Mouse (Mus musculus): ENCODE measurements around the gene Marco. TPM values are rescaled to one million over a fixed set of nuclear protein-coding genes. Genes with fewer than 3 reads are reported as not detected.

Gene Marco
- not detected in 2 replicates for polyA plus RNA-seq (2015; fragmentation: Nextera tagmentation; extraction: Ambion mirVana)

- Histone ChIP-seq H3K4me3 (replicated peaks) (no peak within 1 kb of the TSS), H3K4me1 (no peaks in the 10 kb centered on the region), H3K9ac (no peak within 1 kb of the TSS), H3K36me3 (no peaks in the 10 kb centered on the region), H3K27ac (replicated peaks) (no peak within 1 kb of the TSS), H3K27me3 (no peaks in the 10 kb centered on the region), H3K9me3 (replicated peaks) (no peaks in the 10 kb centered on the region), H3K4me2 (replicated peaks) (no peak within 1 kb of the TSS)
- 41% methylated on average over 1 of the region's 1 CpGs for WGBS
- no peak for ATAC-seq (ENCODE audit: insufficient number of reproducible peaks, low FRiP score, low TSS enrichment, low read depth)
Measured at GRCm38 (mm10) chr1:120504924-120505323, at the start of gene Marco. Marco (minus strand) TSS chr1:120505024.

GRCm38 (mm10) chr1:120539506-120540029 is 34.7 kb upstream of the Marco start:
- H3K27ac ChIP-seq (replicated peaks), result no peak overlapping the region
- no peak for ATAC-seq (ENCODE audit: insufficient number of reproducible peaks, low FRiP score, low TSS enrichment, low read depth)
- no peaks in the 10 kb centered on the region; the same call in 1 of the 2 replicates for H3K27me3 ChIP-seq
- no peaks in the 10 kb centered on the region for H3K36me3 ChIP-seq
- no peak overlapping the region for H3K4me2 ChIP-seq (replicated peaks)
- H3K9me3 ChIP-seq (replicated peaks), result no peaks in the 10 kb centered on the region
- H3K4me1 ChIP-seq, result no peaks in the 10 kb centered on the region
- 57% methylated on average over 7 of the region's 7 CpGs for WGBS
- H3K4me3 ChIP-seq (replicated peaks), result no peak overlapping the region
- no peak overlapping the region for H3K9ac ChIP-seq

DNA sequence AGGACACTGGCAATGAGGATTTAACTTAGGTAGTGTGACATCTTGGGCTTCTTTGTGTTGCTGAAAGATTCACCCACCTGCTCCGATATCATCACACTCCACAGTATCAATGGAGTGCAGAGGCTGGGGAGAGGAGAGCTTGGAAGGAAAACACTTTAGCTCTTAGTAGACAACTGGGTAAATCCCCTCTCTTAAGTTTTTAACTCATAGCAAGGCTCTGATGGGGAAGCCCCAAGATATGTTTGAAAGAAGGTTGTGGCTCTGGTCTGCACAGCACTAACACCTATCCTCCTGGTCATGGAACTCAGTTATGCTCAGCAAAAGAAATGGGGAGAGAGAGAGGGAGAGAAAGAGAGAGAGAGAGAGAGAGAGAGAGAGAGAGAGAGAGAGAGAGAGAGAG is 32.2 kb upstream of the Marco start:
- WGBS, result 94% methylated on average over 1 of the region's 1 CpGs
- Histone ChIP-seq H3K4me2 (replicated peaks) (no peak overlapping the region), H3K4me1 (no peaks in the 10 kb centered on the region), H3K4me3 (replicated peaks) (no peak overlapping the region), H3K27me3 (no peaks in the 10 kb centered on the region; the same call in 1 of the 2 replicates), H3K9ac (no peak overlapping the region), H3K9me3 (replicated peaks) (no peaks in the 10 kb centered on the region), H3K27ac (replicated peaks) (no peak overlapping the region), H3K36me3 (no peaks in the 10 kb centered on the region)
- no peak for ATAC-seq (ENCODE audit: insufficient number of reproducible peaks, low FRiP score, low TSS enrichment, low read depth)

DNA sequence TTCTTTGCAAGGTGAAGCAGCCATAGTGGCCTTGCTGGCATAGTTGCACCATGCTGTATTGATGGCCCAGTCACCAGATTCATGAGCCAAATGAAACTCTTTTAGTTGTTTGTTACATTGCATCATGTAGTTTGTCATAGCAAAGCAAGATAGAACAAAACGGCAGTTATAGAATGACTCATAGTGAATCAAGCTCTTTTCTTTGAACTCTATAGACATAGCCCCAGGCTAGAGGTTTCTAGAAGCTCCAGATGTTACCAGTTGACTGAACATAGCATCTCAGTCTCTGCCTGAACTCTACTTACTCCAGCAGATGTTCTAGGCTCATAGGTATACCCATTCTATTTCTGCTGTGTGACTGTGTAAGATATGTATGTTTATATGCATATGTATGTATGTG is 31.1 kb upstream of the Marco start:
- H3K9ac ChIP-seq, result no peak overlapping the region
- WGBS, result 69% methylated on average over 1 of the region's 1 CpGs
- no peak overlapping the region for H3K4me3 ChIP-seq (replicated peaks)
- no peak for ATAC-seq (ENCODE audit: insufficient number of reproducible peaks, low FRiP score, low TSS enrichment, low read depth)
- H3K27ac ChIP-seq (replicated peaks), result no peak overlapping the region
- no peaks in the 10 kb centered on the region for H3K9me3 ChIP-seq (replicated peaks)
- no peaks in the 10 kb centered on the region for H3K36me3 ChIP-seq
- no peaks in the 10 kb centered on the region for H3K4me1 ChIP-seq
- H3K4me2 ChIP-seq (replicated peaks), result no peak overlapping the region
- no peaks in the 10 kb centered on the region; the same call in 1 of the 2 replicates for H3K27me3 ChIP-seq

- Histone ChIP-seq H3K9ac (no peak overlapping the region), H3K9me3 (replicated peaks) (no peaks in the 10 kb centered on the region), H3K4me1 (no peaks in the 10 kb centered on the region), H3K4me2 (replicated peaks) (no peak overlapping the region), H3K27me3 (no peaks in the 10 kb centered on the region), H3K4me3 (replicated peaks) (no peak overlapping the region), H3K27ac (replicated peaks) (no peak overlapping the region), H3K36me3 (no peaks in the 10 kb centered on the region)
- no peak for ATAC-seq (ENCODE audit: insufficient number of reproducible peaks, low FRiP score, low TSS enrichment, low read depth)
- 74% methylated on average over 6 of the region's 6 CpGs for WGBS
Measured at GRCm38 (mm10) chr1:120532321-120532916, 27.6 kb upstream of the Marco start.

DNA sequence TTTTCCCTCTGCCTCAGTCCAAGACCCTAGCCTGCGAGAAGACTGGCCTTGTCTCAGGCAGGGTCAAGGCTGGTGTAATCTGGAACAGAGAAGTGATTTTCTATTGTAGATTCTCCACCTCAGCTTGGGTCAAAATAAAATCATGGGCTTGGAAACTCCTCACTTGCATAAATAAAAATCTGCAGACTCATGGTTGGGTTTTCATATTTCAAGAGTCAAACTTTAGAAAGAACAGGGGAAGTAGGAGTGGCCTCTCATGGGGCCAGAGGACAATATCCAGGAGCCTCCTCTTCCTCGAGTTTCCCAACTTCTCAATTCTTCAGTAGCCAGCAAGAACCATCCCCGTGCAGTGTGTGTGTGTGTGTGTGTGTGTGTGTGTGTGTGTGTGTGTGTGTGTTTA is 26.9 kb upstream of the Marco start:
- H3K27me3 ChIP-seq, result no peaks in the 10 kb centered on the region
- H3K9me3 ChIP-seq (replicated peaks), result no peaks in the 10 kb centered on the region
- H3K4me1 ChIP-seq, result no peaks in the 10 kb centered on the region
- ATAC-seq (ENCODE audit: insufficient number of reproducible peaks, low FRiP score, low TSS enrichment, low read depth), result no peak
- H3K36me3 ChIP-seq, result no peaks in the 10 kb centered on the region
- WGBS, result 38% methylated on average over 3 of the region's 3 CpGs
- H3K4me3 ChIP-seq (replicated peaks), result no peak overlapping the region
- no peak overlapping the region for H3K27ac ChIP-seq (replicated peaks)
- H3K9ac ChIP-seq, result no peak overlapping the region
- H3K4me2 ChIP-seq (replicated peaks), result no peak overlapping the region

DNA sequence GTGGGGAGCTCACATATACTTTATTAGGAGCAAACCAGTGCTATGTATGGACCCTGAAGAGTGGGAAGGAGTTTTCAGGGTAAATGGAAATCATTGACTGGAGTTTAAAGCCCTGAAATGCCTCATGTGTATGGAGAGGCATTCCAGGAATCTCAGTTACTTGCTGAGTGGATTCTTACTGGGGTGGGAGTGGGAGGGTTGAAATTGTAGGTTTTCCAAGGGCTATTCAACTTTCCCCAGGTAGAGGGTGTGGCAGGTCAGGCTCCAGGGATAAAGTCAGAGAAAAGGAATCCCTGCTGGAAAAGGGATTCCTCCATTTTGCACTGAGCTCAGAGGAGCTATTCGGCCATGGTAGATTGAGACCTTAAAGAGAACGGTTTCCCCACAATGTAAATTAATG is 25.1 kb upstream of the Marco start:
- Histone ChIP-seq H3K36me3 (no peaks in the 10 kb centered on the region), H3K9ac (no peak overlapping the region), H3K4me3 (replicated peaks) (no peak overlapping the region), H3K27ac (replicated peaks) (no peak overlapping the region), H3K4me2 (replicated peaks) (no peak overlapping the region), H3K4me1 (no peaks in the 10 kb centered on the region), H3K9me3 (replicated peaks) (no peaks in the 10 kb centered on the region), H3K27me3 (no peaks in the 10 kb centered on the region)
- WGBS, result 76% methylated on average over 2 of the region's 2 CpGs
- no peak for ATAC-seq (ENCODE audit: insufficient number of reproducible peaks, low FRiP score, low TSS enrichment, low read depth)

DNA sequence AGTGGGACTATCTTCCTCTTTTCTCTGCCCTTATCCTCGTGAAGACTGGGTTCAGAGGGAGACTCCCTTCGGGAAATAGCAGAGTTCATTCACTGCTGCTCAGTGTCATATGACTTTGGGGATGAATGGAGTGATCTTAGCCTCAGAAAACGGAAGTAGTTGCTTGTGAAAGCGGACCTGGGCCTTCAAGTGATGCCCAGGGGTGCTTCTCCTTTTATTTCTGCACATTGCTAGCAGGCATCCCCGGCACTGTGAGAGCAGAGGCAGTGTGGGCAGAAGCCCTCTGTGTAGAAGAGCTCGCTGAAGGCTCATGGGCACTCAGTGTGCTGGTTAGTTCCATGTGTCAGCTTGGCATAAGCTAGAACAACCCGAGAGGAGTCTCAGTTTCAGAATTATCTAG is 12.8 kb upstream of the Marco start:
- WGBS, result 58% methylated on average over 7 of the region's 7 CpGs
- Histone ChIP-seq H3K27me3 (no peaks in the 10 kb centered on the region), H3K27ac (replicated peaks) (no peak overlapping the region), H3K36me3 (no peaks in the 10 kb centered on the region), H3K9ac (no peak overlapping the region), H3K4me1 (no peaks in the 10 kb centered on the region), H3K9me3 (replicated peaks) (no peaks in the 10 kb centered on the region), H3K4me2 (replicated peaks) (no peak overlapping the region), H3K4me3 (replicated peaks) (no peak overlapping the region)
- no peak for ATAC-seq (ENCODE audit: insufficient number of reproducible peaks, low FRiP score, low TSS enrichment, low read depth)

DNA sequence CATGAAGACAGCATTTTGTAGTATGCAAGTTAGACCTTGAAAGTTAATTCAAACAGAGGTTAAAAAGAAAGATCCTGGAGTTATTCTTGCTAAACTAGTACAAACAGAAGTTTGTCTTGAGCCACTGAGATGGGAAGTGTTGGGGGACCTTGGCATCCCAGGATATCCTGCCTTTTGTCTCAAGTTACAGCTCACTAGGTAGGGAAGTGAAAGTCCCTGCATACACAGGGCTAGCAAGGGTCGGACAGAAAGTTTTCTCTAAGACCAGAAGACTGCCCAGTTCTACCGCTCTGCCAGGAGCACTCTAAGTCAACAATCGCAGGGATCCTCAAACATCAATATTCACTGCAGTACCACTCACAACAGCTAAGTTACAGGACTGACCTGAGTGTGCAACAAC is 5.5 kb upstream of the Marco start:
- ATAC-seq (ENCODE audit: insufficient number of reproducible peaks, low FRiP score, low TSS enrichment, low read depth), result no peak
- Histone ChIP-seq H3K4me1 (no peaks in the 10 kb centered on the region), H3K9ac (no peak overlapping the region), H3K4me3 (replicated peaks) (no peak overlapping the region), H3K27me3 (no peaks in the 10 kb centered on the region), H3K4me2 (replicated peaks) (no peak overlapping the region), H3K27ac (replicated peaks) (no peak overlapping the region), H3K36me3 (no peaks in the 10 kb centered on the region), H3K9me3 (replicated peaks) (no peaks in the 10 kb centered on the region)
- 67% methylated on average over 3 of the region's 3 CpGs for WGBS

DNA sequence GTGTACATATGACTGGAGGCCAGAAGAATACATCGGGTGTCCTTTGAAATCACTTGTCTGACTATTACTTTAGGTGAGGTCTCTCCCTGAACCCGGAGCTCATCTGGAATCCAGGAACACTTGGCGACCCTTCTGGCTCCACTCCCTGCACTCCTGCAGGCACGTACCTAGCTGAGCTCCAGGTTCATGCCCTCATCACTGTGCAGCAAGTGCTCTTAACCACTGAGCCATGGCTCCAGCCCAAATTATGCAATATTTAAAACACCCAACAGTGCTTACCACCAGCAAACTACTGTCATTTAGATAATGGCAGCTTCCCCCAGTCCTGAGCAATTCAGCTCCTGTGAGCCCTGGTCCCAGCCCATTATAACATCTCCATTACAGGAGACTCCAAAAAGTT is 4.2 kb upstream of the Marco start:
- no peaks in the 10 kb centered on the region for H3K36me3 ChIP-seq
- H3K4me2 ChIP-seq (replicated peaks), result no peak overlapping the region
- H3K9ac ChIP-seq, result no peak overlapping the region
- ATAC-seq (ENCODE audit: insufficient number of reproducible peaks, low FRiP score, low TSS enrichment, low read depth), result no peak
- no peaks in the 10 kb centered on the region for H3K4me1 ChIP-seq
- H3K27me3 ChIP-seq, result no peaks in the 10 kb centered on the region
- no peak overlapping the region for H3K4me3 ChIP-seq (replicated peaks)
- 85% methylated on average over 4 of the region's 4 CpGs for WGBS
- H3K27ac ChIP-seq (replicated peaks), result no peak overlapping the region
- H3K9me3 ChIP-seq (replicated peaks), result no peaks in the 10 kb centered on the region

DNA sequence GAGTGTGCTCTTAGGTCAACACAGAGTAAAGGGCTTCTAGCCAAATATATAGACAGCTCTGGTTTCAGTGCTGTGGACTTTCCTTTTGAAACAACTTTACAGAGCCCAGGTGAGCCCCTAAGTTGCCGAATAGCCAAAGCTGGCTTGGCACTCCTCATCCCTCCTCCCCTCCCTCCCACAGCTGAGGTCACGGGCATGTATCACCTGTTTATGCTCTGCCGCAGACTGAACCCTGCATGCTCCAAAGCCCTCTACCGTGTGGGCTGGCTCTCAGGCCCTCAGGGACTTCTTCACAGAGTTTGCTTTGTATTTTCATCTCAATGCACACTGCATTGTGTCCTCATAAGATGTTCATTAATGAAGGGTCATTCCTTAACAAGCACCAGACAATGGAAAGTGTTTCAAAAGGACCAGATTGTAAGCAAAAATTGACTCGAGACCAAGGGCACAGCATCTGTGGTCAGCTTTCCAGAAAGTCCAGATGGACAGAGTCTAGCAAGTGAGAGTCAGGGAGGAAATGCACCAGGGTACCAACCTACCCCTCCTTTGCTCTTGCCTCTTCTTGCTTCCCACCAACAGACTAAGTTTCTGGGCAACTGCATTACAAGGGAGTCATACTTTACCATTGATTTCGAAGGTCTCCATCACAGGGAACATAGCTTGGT is 646 bp downstream of the Marco start:
- no peaks in the 10 kb centered on the region for H3K36me3 ChIP-seq
- H3K4me3 ChIP-seq (replicated peaks), result no peak overlapping the region
- no peaks in the 10 kb centered on the region for H3K9me3 ChIP-seq (replicated peaks)
- no peak overlapping the region for H3K9ac ChIP-seq
- no peaks in the 10 kb centered on the region for H3K27me3 ChIP-seq
- H3K27ac ChIP-seq (replicated peaks), result no peak overlapping the region
- no peak for ATAC-seq (ENCODE audit: insufficient number of reproducible peaks, low FRiP score, low TSS enrichment, low read depth)
- no peak overlapping the region for H3K4me2 ChIP-seq (replicated peaks)
- H3K4me1 ChIP-seq, result no peaks in the 10 kb centered on the region
- 53% methylated on average over 6 of the region's 6 CpGs for WGBS

DNA sequence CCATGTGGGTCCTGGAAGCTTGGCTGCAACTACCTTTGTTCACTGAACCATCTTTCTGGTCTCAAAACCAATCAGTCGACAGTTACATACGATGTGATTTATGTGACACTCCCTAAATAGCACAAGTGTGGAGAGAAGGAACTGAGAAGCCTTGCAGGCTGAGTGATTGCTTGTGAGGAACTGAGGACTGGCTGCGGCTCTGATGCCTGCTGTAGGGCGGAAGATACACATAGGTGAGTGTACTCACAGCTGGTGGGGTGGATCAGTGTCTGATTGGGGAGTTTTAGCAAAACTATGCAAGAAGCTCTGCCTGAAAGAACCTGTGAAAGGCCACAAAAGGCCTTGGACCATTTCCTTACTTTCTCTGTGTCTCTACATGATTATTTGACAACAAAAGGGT is 3.3 kb downstream of the Marco start:
- H3K9ac ChIP-seq, result no peak overlapping the region
- H3K4me3 ChIP-seq (replicated peaks), result no peak overlapping the region
- no peaks in the 10 kb centered on the region for H3K27me3 ChIP-seq
- no peaks in the 10 kb centered on the region for H3K9me3 ChIP-seq (replicated peaks)
- H3K4me2 ChIP-seq (replicated peaks), result no peak overlapping the region
- H3K36me3 ChIP-seq, result no peaks in the 10 kb centered on the region
- no peak overlapping the region for H3K27ac ChIP-seq (replicated peaks)
- no peaks in the 10 kb centered on the region for H3K4me1 ChIP-seq
- no peak for ATAC-seq (ENCODE audit: insufficient number of reproducible peaks, low FRiP score, low TSS enrichment, low read depth)
- WGBS, result 73% methylated on average over 4 of the region's 4 CpGs
